Mouse (Mus musculus): ENCODE data around the gene Pam. TPM values are rescaled to one million over a fixed set of nuclear protein-coding genes. Genes with fewer than 3 reads are reported as not detected.
"Not testable (repeated sequence)": the region's sequence is repeated elsewhere in the genome, so short reads cannot be mapped to it uniquely, and the experiment has no call there.

Gene Pam
- total RNA-seq, 2 experiments from 2014 or later = 193 to 195 TPM

- DNase-seq (ENCODE audit: low spot score in 2 of 2) = no peak
Measured at GRCm38 (mm10) chr1:97781674-97782073, 313.8 kb downstream of the Pam start.

- DNase-seq (ENCODE audit: low spot score in 2 of 2) = no peak
Measured at GRCm38 (mm10) chr1:97773973-97774372, 321.5 kb downstream of the Pam start.

GRCm38 (mm10) chr1:97773362-97773761 is 322.1 kb downstream of the Pam start:
- no peak for DNase-seq (ENCODE audit: low spot score in 2 of 2)

GRCm38 (mm10) chr1:97771727-97772126 is 323.7 kb downstream of the Pam start:
- DNase-seq (ENCODE audit: low spot score in 2 of 2) = no peak

GRCm38 (mm10) chr1:97771118-97771517 is 324.3 kb downstream of the Pam start:
- DNase-seq (ENCODE audit: low spot score in 2 of 2) = no peak

GRCm38 (mm10) chr1:97769904-97770753 is 325.3 kb downstream of the Pam start, which contains the start of the genes Gin1 and Ppip5k2:
Gene Gin1, plus strand, starts transcription at chr1:97770172.
Gene Ppip5k2, minus strand, starts transcription at chr1:97770411.
- DNase-seq (ENCODE audit: low spot score in 2 of 2) = peak; percentile 95 to 96

- peak; percentile 14 to 15 for DNase-seq (ENCODE audit: low spot score in 2 of 2)
Measured at GRCm38 (mm10) chr1:97769294-97769903, 326.0 kb downstream of the Pam start.

- no peak for DNase-seq (ENCODE audit: low spot score in 2 of 2)
Measured at GRCm38 (mm10) chr1:97768906-97769293, 326.5 kb downstream of the Pam start.

GRCm38 (mm10) chr1:97768089-97768488 is 327.4 kb downstream of the Pam start:
- no peak for DNase-seq (ENCODE audit: low spot score in 2 of 2)

- DNase-seq (ENCODE audit: low spot score in 2 of 2) = not testable (repeated sequence)
Measured at GRCm38 (mm10) chr1:97765712-97766111, 329.7 kb downstream of the Pam start.

GRCm38 (mm10) chr1:97761477-97761876 is 334.0 kb downstream of the Pam start:
- no peak for DNase-seq (ENCODE audit: low spot score in 2 of 2)

- no peak for DNase-seq (ENCODE audit: low spot score in 2 of 2)
Measured at GRCm38 (mm10) chr1:97760598-97760997, 334.8 kb downstream of the Pam start.

- no peak for DNase-seq (ENCODE audit: low spot score in 2 of 2)
Measured at GRCm38 (mm10) chr1:97759841-97760240, 335.6 kb downstream of the Pam start.

GRCm38 (mm10) chr1:97754392-97754791 is 341.1 kb downstream of the Pam start:
- DNase-seq (ENCODE audit: low spot score in 2 of 2) = no peak

GRCm38 (mm10) chr1:97753216-97753615 is 342.2 kb downstream of the Pam start:
- no peak for DNase-seq (ENCODE audit: low spot score in 2 of 2)

- DNase-seq (ENCODE audit: low spot score in 2 of 2) = no peak
Measured at GRCm38 (mm10) chr1:97748163-97748562, 347.3 kb downstream of the Pam start.

- no peak for DNase-seq (ENCODE audit: low spot score in 2 of 2)
Measured at GRCm38 (mm10) chr1:97746261-97746660, 349.2 kb downstream of the Pam start.

GRCm38 (mm10) chr1:97745712-97746111 is 349.7 kb downstream of the Pam start:
- DNase-seq (ENCODE audit: low spot score in 2 of 2) = no peak

All from layer of hippocampus, postnatal 14 days (tissue).